Mouse (Mus musculus) adrenal gland, postnatal 4 days (tissue): ENCODE measurements around the gene Pdrg1. TPM values are rescaled to one million over a fixed set of nuclear protein-coding genes. Genes with fewer than 3 reads are reported as not detected.

Source experiments
- DNase-seq, 2 experiments: peaks; one replicate each; pipeline ENCODE4 v3.0.0; 2021 to 2022; ENCODE audit warnings: low spot score in 2 of 2, mixed read lengths in 2 of 2
- total RNA-seq, 2 experiments: library from RNA; stranded (reverse); gene quantifications; 2 replicates each; pipeline ENCODE4 v1.2.3; 2021

The Pdrg1 gene
- total RNA-seq, 2 experiments from 2014 or later = 93.8 to 103 TPM

DNA sequence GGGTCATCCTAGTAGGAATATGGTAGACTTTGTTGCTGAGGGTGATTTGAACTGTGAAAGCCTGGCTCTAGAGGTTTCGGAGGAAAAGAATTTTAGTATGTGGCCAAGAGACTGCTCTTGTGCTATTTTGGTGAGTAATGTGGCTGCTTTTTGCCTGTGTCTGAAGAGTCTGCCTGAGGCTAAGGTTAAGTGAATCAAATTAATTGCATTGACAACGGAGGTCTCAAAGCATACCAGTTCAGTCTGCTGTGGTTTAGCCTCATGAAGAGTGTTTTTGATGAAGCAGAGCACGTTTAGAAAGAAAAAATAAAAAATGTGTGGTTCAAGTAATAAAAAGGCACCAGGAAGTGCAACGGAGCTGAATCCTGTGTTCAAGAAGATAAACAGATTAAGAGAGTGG, 49.7 kb downstream of the Pdrg1 start:
- DNase-seq = no peak

GRCm38 (mm10) chr2:152962091-152962793, 53.0 kb downstream of the Pdrg1 start, which contains the start of gene Ttll9:
Ttll9 (plus strand) TSS chr2:152962485.
- peak in 1 of 2 experiments; percentile 67 for DNase-seq

Other genes starting within 250 kb of the Pdrg1 start
- gene Bcl2l1, start 183.7 kb downstream of the Pdrg1 start, total RNA-seq = 10 to 100 TPM; 63.5 to 64.6 TPM
- 10 to 100 TPM; 31.7 to 39.7 TPM for gene Tpx2, start 167.5 kb downstream of the Pdrg1 start, total RNA-seq
- gene Mylk2, start 104.1 kb downstream of the Pdrg1 start, total RNA-seq = 1 to 10 TPM in 1 of 2 experiments, under 1 TPM in 1; 0.50 to 2.9 TPM
- 1 to 10 TPM; 4.7 to 4.9 TPM for gene Foxs1, start 82.2 kb downstream of the Pdrg1 start, total RNA-seq
- gene Dusp15, start 63.7 kb downstream of the Pdrg1 start, total RNA-seq = 1 to 10 TPM; 3.2 to 6.0 TPM
- under 1 TPM in 1 of 2 experiments, not detected in 1; 0.42 TPM for gene Ttll9, start 52.9 kb downstream of the Pdrg1 start, total RNA-seq
- 1 to 10 TPM; 3.0 to 3.2 TPM for gene Xkr7, start 16.4 kb upstream of the Pdrg1 start, total RNA-seq
- 10 to 100 TPM; 20.7 to 22.8 TPM for gene Ccm2l, start 50.5 kb upstream of the Pdrg1 start, total RNA-seq
- 1 to 10 TPM; 3.9 to 4.3 TPM for gene Hck, start 93.0 kb upstream of the Pdrg1 start, total RNA-seq
- gene Tm9sf4, start 145.9 kb upstream of the Pdrg1 start, total RNA-seq = 100 to 1,000 TPM; 101 to 106 TPM
- 1 to 10 TPM; 8.6 to 8.8 TPM for gene Tspyl3, start 210.0 kb upstream of the Pdrg1 start, total RNA-seq
- gene Plagl2, start 226.0 kb upstream of the Pdrg1 start, total RNA-seq = 10 to 100 TPM; 19.1 to 20.3 TPM
- gene Pofut1, start 226.1 kb upstream of the Pdrg1 start, total RNA-seq = 10 to 100 TPM; 47.3 to 48.8 TPM